Comparison of ENCODE assay signal across 7 mouse cellular contexts in genomic region chr10:59109015-59109414, GRCm38 (mm10).
DNase-seq lines count a peak whose midpoint lies in the region; ATAC-seq lines count a peak whose summit lies in the region.

No protein-coding gene starts in this region.

- ATAC-seq in erythroblast, adult 5-6 weeks (replicated peaks; ENCODE audit: low FRiP score, poor library complexity, severe bottlenecking), result peak; percentile 71

- peak; percentile 40 for DNase-seq in MEL-GATA-1-ER (ENCODE audit: extremely low read depth, low read depth)
- peak; percentile 64 for DNase-seq in adrenal gland, postnatal 25 days
- peak; percentile 89 for DNase-seq in heart, postnatal 4 days
- DNase-seq in left cerebral cortex, adult 11 months (ENCODE audit: low spot score), result peak; percentile 64
- DNase-seq in mesoderm, embryonic 11.5 days (ENCODE audit: low read depth, low spot score), result peak; percentile 75
- peak; percentile 45 for DNase-seq in skeletal muscle tissue, adult 2 months (ENCODE audit: low read depth, low spot score)

Comparison
In these comparisons a context has a peak if more than half of its experiments do, and no peak if none do; other contexts are left out.
1. Peak in every context shown above with its lines: DNase-seq and ATAC-seq.